Mouse (Mus musculus): ENCODE results near the gene Olfr1342.

DNA sequence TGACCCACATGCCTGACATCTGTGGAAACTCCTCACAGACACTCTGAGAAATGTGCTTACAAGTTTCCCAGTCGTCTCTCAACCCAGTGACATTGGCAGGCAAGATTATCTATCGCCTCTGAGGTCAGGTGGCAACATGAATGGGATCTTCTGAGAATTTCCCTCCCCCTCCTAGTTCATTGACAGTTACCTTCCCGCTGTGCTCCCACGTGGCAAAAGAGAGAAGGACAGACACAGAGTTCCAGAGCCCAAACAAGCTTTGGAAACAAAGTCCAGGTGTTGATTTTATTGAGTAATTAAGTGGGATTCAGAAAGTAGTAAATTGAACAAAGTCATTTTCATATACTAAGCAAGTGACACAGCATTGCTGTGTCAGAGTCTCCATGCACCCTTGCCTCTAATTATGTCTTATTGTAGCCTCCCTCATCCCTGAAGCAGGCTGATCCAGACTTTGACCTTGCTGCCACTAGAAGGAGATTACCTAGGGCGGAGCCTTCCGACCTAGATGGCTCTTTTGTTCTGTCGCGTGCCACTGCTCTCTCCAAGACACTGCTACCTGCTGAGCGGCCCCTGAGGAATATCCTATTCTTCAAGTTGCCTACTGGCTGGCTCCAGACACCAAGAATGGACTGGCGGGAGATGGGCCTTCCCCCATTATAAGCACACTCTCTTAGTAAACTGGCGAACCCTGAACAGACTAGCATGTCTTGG, 48.6 kb upstream of the Olfr1342 start:
- no peak for TF ChIP-seq POLR2A (IDR thresholded peaks at IDR 0.05; ENCODE audit: control insufficient read depth, low read depth, low read length)
- no peak for TF ChIP-seq CTCF (IDR thresholded peaks at IDR 0.05; ENCODE audit: control insufficient read depth, insufficient read depth, insufficient replicate concordance, low read depth, low read length)
